Mouse (Mus musculus) liver, postnatal 0 days (tissue): ENCODE results near the gene Sypl.

Experiments
- CTCF ChIP-seq: sonication (generic); IDR thresholded peaks from 2 replicates; pipeline ENCODE4 v1.5.1; 2016; ENCODE audit warnings: antibody characterized with exemption, low read depth
- EP300 ChIP-seq: IDR thresholded peaks from 2 replicates; pipeline ENCODE4 v1.6.1; 2016; ENCODE audit warnings: antibody characterized with exemption, low read depth, mild to moderate bottlenecking

GRCm38 (mm10) chr12:32911569-32911968, 42.1 kb upstream of the Sypl start:
- TF ChIP-seq EP300 (no peak), CTCF (no peak)
